Mouse (Mus musculus) bone marrow macrophage, adult 2 months (primary cell): ENCODE results near the gene Strbp.

Experiments used
- CTCF ChIP-seq: IDR thresholded peaks from 2 replicates; pipeline ENCODE4 v1.5.1; 2012; ENCODE audit warnings: low read depth, mild to moderate bottlenecking, low read length, moderate library complexity
- POLR2A ChIP-seq: IDR thresholded peaks from 2 replicates; pipeline ENCODE4 v1.6.1; 2012; ENCODE audit warnings: mild to moderate bottlenecking, low read depth, low read length, borderline replicate concordance

GRCm38 (mm10) chr2:37566035-37566434 is 137.6 kb downstream of the Strbp start:
- TF ChIP-seq CTCF = no peak
- TF ChIP-seq POLR2A = no peak
